Comparison of ENCODE assay signal across 25 mouse cellular contexts in genomic region chr1:6081876-6082275, GRCm38 (mm10).
"Had no signal": no experiment of that assay in that cellular context is flagged by ENCODE, and none has a peak within 500 bp of the region (broad histone marks: within the 10 kb centered on the region; RNA-seq: fewer than 3 reads in every experiment).

No protein-coding gene starts in this region.

- H3K4me1 ChIP-seq: embryonic facial prominence, embryonic 10.5 days; embryonic facial prominence, embryonic 12.5 days; embryonic facial prominence, embryonic 13.5 days; embryonic facial prominence, embryonic 15.5 days; forebrain, embryonic 10.5 days; forebrain, embryonic 12.5 days; forebrain, embryonic 13.5 days; forebrain, embryonic 15.5 days; heart, embryonic 10.5 days had no signal

- DNase-seq: cerebellum, adult 9-11 months; cerebellum, postnatal 10 days; cerebellum, postnatal 14 days; cerebellum, postnatal 25 days; cerebellum, postnatal 36 days; embryo, embryonic 11 days; forebrain, postnatal 0 days; gastrocnemius, adult 2 months; gastrocnemius, postnatal 10 days; gastrocnemius, postnatal 14 days; gastrocnemius, postnatal 25 days; gastrocnemius, postnatal 36 days; heart, adult 11 months; heart, adult 18-20 months; heart, adult 2 months had no signal

- H3K27me3 ChIP-seq: embryonic facial prominence, embryonic 12.5 days; embryonic facial prominence, embryonic 13.5 days; embryonic facial prominence, embryonic 15.5 days; forebrain, embryonic 12.5 days; forebrain, embryonic 13.5 days; forebrain, embryonic 15.5 days had no signal

- H3K9me3 ChIP-seq: embryonic facial prominence, embryonic 10.5 days; embryonic facial prominence, embryonic 12.5 days; embryonic facial prominence, embryonic 13.5 days; embryonic facial prominence, embryonic 15.5 days; forebrain, embryonic 10.5 days; forebrain, embryonic 12.5 days; forebrain, embryonic 13.5 days; forebrain, embryonic 15.5 days; heart, embryonic 10.5 days had no signal

- H3K9ac ChIP-seq: embryonic facial prominence, embryonic 12.5 days; embryonic facial prominence, embryonic 13.5 days; embryonic facial prominence, embryonic 15.5 days; forebrain, embryonic 12.5 days; forebrain, embryonic 13.5 days; forebrain, embryonic 15.5 days; forebrain, postnatal 0 days had no signal

- H3K27ac ChIP-seq: embryonic facial prominence, embryonic 10.5 days; embryonic facial prominence, embryonic 12.5 days; embryonic facial prominence, embryonic 13.5 days; embryonic facial prominence, embryonic 15.5 days; forebrain, embryonic 10.5 days; forebrain, embryonic 12.5 days; forebrain, embryonic 13.5 days; forebrain, embryonic 15.5 days; gastrocnemius, adult 2 months; heart, adult 2 months; heart, embryonic 10.5 days had no signal

- H3K4me3 ChIP-seq: embryonic facial prominence, embryonic 10.5 days; embryonic facial prominence, embryonic 12.5 days; embryonic facial prominence, embryonic 13.5 days; embryonic facial prominence, embryonic 15.5 days; erythroblast, embryonic 14.5 days; forebrain, embryonic 10.5 days; forebrain, embryonic 12.5 days; forebrain, embryonic 13.5 days; forebrain, embryonic 15.5 days; gastrocnemius, adult 2 months; heart, adult 2 months; heart, embryonic 10.5 days had no signal

- H3K4me2 ChIP-seq: embryonic facial prominence, embryonic 12.5 days; embryonic facial prominence, embryonic 13.5 days; embryonic facial prominence, embryonic 15.5 days; forebrain, embryonic 12.5 days; forebrain, embryonic 13.5 days; forebrain, embryonic 15.5 days had no signal

- H3K36me3 ChIP-seq: embryonic facial prominence, embryonic 10.5 days; embryonic facial prominence, embryonic 12.5 days; embryonic facial prominence, embryonic 13.5 days; embryonic facial prominence, embryonic 15.5 days; forebrain, embryonic 10.5 days; forebrain, embryonic 12.5 days; forebrain, embryonic 15.5 days; heart, embryonic 10.5 days had no signal
